In genomic region chr4:87201229-87201628, GRCm38 (mm10) we compare ENCODE assay signal across 38 mouse cellular contexts. TPM values are rescaled to one million over a fixed set of nuclear protein-coding genes. Genes with fewer than 3 reads are reported as not detected.
"Had no signal": no experiment of that assay in that cellular context is flagged by ENCODE, and none has a peak within 500 bp of the region (broad histone marks: within the 10 kb centered on the region; RNA-seq: fewer than 3 reads in every experiment).

No protein-coding gene starts in this region.

- ATAC-seq: liver, embryonic 12.5 days; liver, postnatal 0 days; midbrain, embryonic 13.5 days; midbrain, embryonic 15.5 days; midbrain, embryonic 16.5 days had no signal

- DNase-seq: left cerebral cortex, postnatal 4 days; liver; liver, embryonic 13.5 days; liver, postnatal 0 days; lung, adult 18-20 months; lung, adult 2 months; lung, embryonic 14.5 days; lung, postnatal 10 days; lung, postnatal 14 days; lung, postnatal 36 days; lung, postnatal 4 days; midbrain, embryonic 14.5 days had no signal

- H3K4me1 ChIP-seq: limb, embryonic 10.5 days; limb, embryonic 12.5 days; limb, embryonic 13.5 days; limb, embryonic 15.5 days; liver, embryonic 12.5 days; liver, embryonic 13.5 days; liver, embryonic 15.5 days; lung, embryonic 15.5 days; megakaryocyte, embryonic 14.5 days; midbrain, embryonic 10.5 days; midbrain, embryonic 12.5 days; midbrain, embryonic 13.5 days; midbrain, embryonic 15.5 days; neural tube, embryonic 12.5 days; neural tube, embryonic 13.5 days had no signal

- H3K27me3 ChIP-seq: limb, embryonic 12.5 days; limb, embryonic 13.5 days; limb, embryonic 15.5 days; liver, embryonic 12.5 days; liver, embryonic 13.5 days; liver, embryonic 15.5 days; lung, embryonic 15.5 days; megakaryocyte, embryonic 14.5 days; midbrain, embryonic 12.5 days; midbrain, embryonic 13.5 days; midbrain, embryonic 15.5 days; neural tube, embryonic 12.5 days; neural tube, embryonic 13.5 days had no signal

- H3K4me2 ChIP-seq: limb, embryonic 12.5 days; limb, embryonic 13.5 days; limb, embryonic 15.5 days; liver, embryonic 11.5 days; liver, embryonic 12.5 days; liver, embryonic 13.5 days; liver, embryonic 15.5 days; lung, embryonic 14.5 days; lung, embryonic 15.5 days; midbrain, embryonic 11.5 days; midbrain, embryonic 12.5 days; midbrain, embryonic 13.5 days; midbrain, embryonic 15.5 days; neural tube, embryonic 12.5 days; neural tube, embryonic 13.5 days had no signal

- H3K4me3 ChIP-seq: limb, embryonic 10.5 days; limb, embryonic 12.5 days; limb, embryonic 13.5 days; limb, embryonic 15.5 days; liver, embryonic 12.5 days; liver, embryonic 13.5 days; liver, embryonic 15.5 days; lung, embryonic 15.5 days; megakaryocyte, embryonic 14.5 days; midbrain, embryonic 10.5 days; midbrain, embryonic 12.5 days; midbrain, embryonic 13.5 days; midbrain, embryonic 15.5 days; myocyte; neural tube, embryonic 12.5 days; neural tube, embryonic 13.5 days had no signal

- H3K9ac ChIP-seq: limb, embryonic 12.5 days; limb, embryonic 13.5 days; limb, embryonic 15.5 days; liver, embryonic 12.5 days; liver, embryonic 13.5 days; liver, embryonic 14.5 days; liver, embryonic 15.5 days; liver, postnatal 0 days; lung, embryonic 14.5 days; lung, embryonic 15.5 days; midbrain, embryonic 12.5 days; midbrain, embryonic 13.5 days; midbrain, embryonic 15.5 days; neural tube, embryonic 12.5 days; neural tube, embryonic 13.5 days had no signal

- H3K36me3 ChIP-seq: limb, embryonic 10.5 days; limb, embryonic 12.5 days; limb, embryonic 13.5 days; limb, embryonic 15.5 days; liver, embryonic 12.5 days; liver, embryonic 13.5 days; liver, embryonic 15.5 days; lung, embryonic 15.5 days; midbrain, embryonic 10.5 days; midbrain, embryonic 12.5 days; midbrain, embryonic 13.5 days; midbrain, embryonic 15.5 days; neural tube, embryonic 12.5 days; neural tube, embryonic 13.5 days had no signal

- H3K27ac ChIP-seq: limb, embryonic 10.5 days; limb, embryonic 12.5 days; limb, embryonic 13.5 days; limb, embryonic 15.5 days; liver, embryonic 12.5 days; liver, embryonic 13.5 days; liver, embryonic 14.5 days; liver, embryonic 15.5 days; lung, embryonic 15.5 days; macrophage; midbrain, embryonic 10.5 days; midbrain, embryonic 12.5 days; midbrain, embryonic 13.5 days; midbrain, embryonic 15.5 days; neural tube, embryonic 12.5 days; neural tube, embryonic 13.5 days had no signal

- H3K9me3 ChIP-seq: limb, embryonic 10.5 days; limb, embryonic 12.5 days; limb, embryonic 13.5 days; limb, embryonic 15.5 days; liver, embryonic 12.5 days; liver, embryonic 13.5 days; liver, embryonic 15.5 days; lung, embryonic 15.5 days; midbrain, embryonic 10.5 days; midbrain, embryonic 12.5 days; midbrain, embryonic 13.5 days; midbrain, embryonic 15.5 days; neural tube, embryonic 12.5 days; neural tube, embryonic 13.5 days had no signal

RNA-seq across cellular contexts. Expression of gene Slc24a2, which starts 29.0 kb away (rescaled TPM):
- total RNA-seq: liver, adult 2 months; megakaryocyte progenitor cell, adult 5-6 weeks; megakaryocyte, adult 5-6 weeks; megakaryocyte-erythroid progenitor cell, adult 5-6 weeks; monocyte, adult 5-6 weeks had no signal
- polyA plus RNA-seq: liver, adult 2 months; liver, embryonic 12.5 days; liver, embryonic 13.5 days; liver, embryonic 15.5 days; liver, embryonic 16.5 days; liver, postnatal 0 days; macrophage had no signal
